Mouse (Mus musculus): Measurements from ENCODE around the gene Mfn2.

DNA sequence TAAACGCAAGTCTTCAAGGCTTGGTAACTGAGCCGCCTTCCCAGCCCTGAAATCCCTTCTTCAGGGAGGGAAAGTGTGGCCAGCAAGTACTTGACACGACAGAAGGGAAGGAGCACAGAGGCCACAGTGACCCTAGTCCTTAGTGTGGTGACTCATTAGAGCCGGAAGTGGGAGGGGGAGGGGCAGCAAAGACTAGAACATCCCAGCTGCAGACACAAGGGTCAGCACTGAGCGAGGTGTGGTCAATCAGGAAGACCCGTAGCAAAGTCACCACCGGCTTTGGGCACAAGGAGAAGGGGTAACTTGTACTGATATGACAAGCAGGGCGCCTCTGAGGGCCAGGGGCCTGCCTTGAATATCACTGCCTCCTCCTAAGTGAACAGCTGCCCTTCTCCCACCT is 23.2 kb upstream of the Mfn2 start:
- TF ChIP-seq CHD2 (IDR thresholded peaks at IDR 0.05; ENCODE audit: low read depth, low read length) (no peak), HCFC1 (IDR thresholded peaks at IDR 0.05; ENCODE audit: borderline replicate concordance, insufficient read depth, low read length) (no peak)
